Mouse (Mus musculus) embryonic facial prominence, embryonic 10.5 days (tissue): ENCODE measurements around the gene BC049352. TPM values are rescaled to one million over a fixed set of nuclear protein-coding genes. Genes with fewer than 3 reads are reported as not detected.

Experiments
- DNase-seq: peaks from one replicate; pipeline ENCODE4 v3.0.0-alpha.2; 2017; ENCODE audit warnings: low spot score
- H3K27ac ChIP-seq: fragments of 300-500 bp; sonication (generic); replicated peaks from 2 replicates; pipeline ENCODE4 v1.5.1; 2016; ENCODE audit warnings: mild to moderate bottlenecking
- H3K27me3 ChIP-seq: fragments of 300-500 bp; sonication (generic); replicated peaks from 2 replicates; pipeline ENCODE4 v1.6.1; 2016; ENCODE audit warnings: low read depth, mild to moderate bottlenecking; ENCODE audit not compliant: poor library complexity, severe bottlenecking
- H3K36me3 ChIP-seq: fragments of 300-500 bp; sonication (generic); replicated peaks from 2 replicates; pipeline ENCODE4 v1.6.1; 2016; ENCODE audit warnings: mild to moderate bottlenecking, moderate library complexity
- H3K4me1 ChIP-seq: fragments of 300-500 bp; sonication (generic); 2 replicates; pipeline ENCODE4 v1.6.1; 2016
- H3K4me3 ChIP-seq: fragments of 300-500 bp; sonication (generic); 2 replicates; pipeline ENCODE4 v1.5.1; 2016; ENCODE audit warnings: mild to moderate bottlenecking, moderate library complexity
- H3K9me3 ChIP-seq: fragments of 300-500 bp; sonication (generic); 2 replicates; pipeline ENCODE4 v1.6.1; 2016; ENCODE audit warnings: mild to moderate bottlenecking
- WGBS: fragments of 180-500 bp; shearing (Covaris S2); methylation state at CpG from one replicate; pipeline ENCODE4 v1.1.7; 2016; 5-methylcytosine and 5-hydroxymethylcytosine counted together
- polyA plus RNA-seq: library from polyadenylated mRNA; unstranded; fragments of >200 nt; fragmentation: Nextera tagmentation; extraction: Ambion mirVana; gene quantifications from 2 replicates; pipeline ENCODE4 v1.2.1, GENCODE M21; 2016

Gene BC049352
- polyA plus RNA-seq, 1 experiment from 2014 or later = not detected

GRCm38 (mm10) chr9:45167903-45168302 is 13.9 kb upstream of the BC049352 start:
- no peaks in the 10 kb centered on the region for H3K4me1 ChIP-seq
- no peak overlapping the region for H3K27ac ChIP-seq
- H3K9me3 ChIP-seq = peaks cover 3% of the 10 kb centered on the region; the same call in 1 of the 2 replicates
- DNase-seq = no peak
- H3K36me3 ChIP-seq = no peaks in the 10 kb centered on the region
- H3K27me3 ChIP-seq = no peaks in the 10 kb centered on the region
- 73% methylated on average over 5 of the region's 5 CpGs for WGBS
- H3K4me3 ChIP-seq = no peak overlapping the region

GRCm38 (mm10) chr9:45170150-45170549 is 11.7 kb upstream of the BC049352 start:
- Histone ChIP-seq H3K27ac (no peak overlapping the region), H3K4me3 (no peak overlapping the region), H3K9me3 (peaks cover 3% of the 10 kb centered on the region; the same call in 1 of the 2 replicates), H3K27me3 (no peaks in the 10 kb centered on the region), H3K36me3 (no peaks in the 10 kb centered on the region), H3K4me1 (no peaks in the 10 kb centered on the region)
- 86% methylated on average over 5 of the region's 5 CpGs for WGBS
- DNase-seq = no peak

- Histone ChIP-seq H3K27ac (no peak overlapping the region), H3K36me3 (no peaks in the 10 kb centered on the region), H3K4me3 (no peak overlapping the region), H3K4me1 (no peaks in the 10 kb centered on the region), H3K9me3 (peaks cover 3% of the 10 kb centered on the region; the same call in 1 of the 2 replicates), H3K27me3 (no peaks in the 10 kb centered on the region)
- WGBS = 83% methylated on average over 1 of the region's 1 CpGs
- DNase-seq = no peak
Observed at GRCm38 (mm10) chr9:45171073-45171610, 10.7 kb upstream of the BC049352 start.

GRCm38 (mm10) chr9:45173475-45173874 is 8.3 kb upstream of the BC049352 start:
- WGBS = 64% methylated on average over 3 of the region's 3 CpGs
- H3K4me1 ChIP-seq = no peaks in the 10 kb centered on the region
- H3K4me3 ChIP-seq = no peak overlapping the region
- no peak overlapping the region for H3K27ac ChIP-seq
- H3K9me3 ChIP-seq = peaks cover 3% of the 10 kb centered on the region; the same call in 1 of the 2 replicates
- DNase-seq = no peak
- H3K27me3 ChIP-seq = no peaks in the 10 kb centered on the region
- H3K36me3 ChIP-seq = no peaks in the 10 kb centered on the region

GRCm38 (mm10) chr9:45179282-45179681 is 2.5 kb upstream of the BC049352 start:
- Histone ChIP-seq H3K27ac (no peak overlapping the region), H3K27me3 (no peaks in the 10 kb centered on the region), H3K36me3 (no peaks in the 10 kb centered on the region), H3K9me3 (no peaks in the 10 kb centered on the region), H3K4me1 (peaks cover 7% of the 10 kb centered on the region), H3K4me3 (no peak overlapping the region)
- WGBS = 85% methylated on average over 5 of the region's 5 CpGs
- no peak for DNase-seq

GRCm38 (mm10) chr9:45182521-45182920 is 714 bp downstream of the BC049352 start:
- no peak overlapping the region for H3K4me3 ChIP-seq
- 65% methylated on average over 3 of the region's 3 CpGs for WGBS
- H3K36me3 ChIP-seq = no peaks in the 10 kb centered on the region
- no peaks in the 10 kb centered on the region for H3K27me3 ChIP-seq
- H3K9me3 ChIP-seq = no peaks in the 10 kb centered on the region
- no peak for DNase-seq
- peaks cover 7% of the 10 kb centered on the region for H3K4me1 ChIP-seq
- no peak overlapping the region for H3K27ac ChIP-seq

GRCm38 (mm10) chr9:45183266-45183665 is 1.5 kb downstream of the BC049352 start:
- 82% methylated on average over 6 of the region's 6 CpGs for WGBS
- DNase-seq = no peak
- Histone ChIP-seq H3K9me3 (no peaks in the 10 kb centered on the region), H3K27ac (no peak overlapping the region), H3K4me3 (no peak overlapping the region), H3K36me3 (no peaks in the 10 kb centered on the region), H3K27me3 (no peaks in the 10 kb centered on the region), H3K4me1 (peaks cover 7% of the 10 kb centered on the region)

GRCm38 (mm10) chr9:45185250-45185649 is 3.4 kb downstream of the BC049352 start:
- Histone ChIP-seq H3K36me3 (no peaks in the 10 kb centered on the region), H3K9me3 (no peaks in the 10 kb centered on the region), H3K27me3 (no peaks in the 10 kb centered on the region), H3K4me3 (no peak overlapping the region), H3K27ac (no peak overlapping the region), H3K4me1 (peaks cover 7% of the 10 kb centered on the region)
- 73% methylated on average over 4 of the region's 4 CpGs for WGBS
- DNase-seq = no peak

GRCm38 (mm10) chr9:45188570-45189563 is 7.1 kb downstream of the BC049352 start:
- no peak overlapping the region for H3K4me3 ChIP-seq
- no peaks in the 10 kb centered on the region for H3K9me3 ChIP-seq
- H3K27me3 ChIP-seq = no peaks in the 10 kb centered on the region
- H3K36me3 ChIP-seq = no peaks in the 10 kb centered on the region
- WGBS = 89% methylated on average over 10 of the region's 10 CpGs
- no peak overlapping the region for H3K27ac ChIP-seq
- no peaks in the 10 kb centered on the region for H3K4me1 ChIP-seq
- DNase-seq = no peak

GRCm38 (mm10) chr9:45189661-45190174 is 7.9 kb downstream of the BC049352 start:
- WGBS = 85% methylated on average over 4 of the region's 4 CpGs
- H3K9me3 ChIP-seq = no peaks in the 10 kb centered on the region
- no peak overlapping the region for H3K4me3 ChIP-seq
- no peak for DNase-seq
- no peaks in the 10 kb centered on the region for H3K4me1 ChIP-seq
- H3K27me3 ChIP-seq = no peaks in the 10 kb centered on the region
- H3K36me3 ChIP-seq = no peaks in the 10 kb centered on the region
- no peak overlapping the region for H3K27ac ChIP-seq

GRCm38 (mm10) chr9:45195468-45195867 is 13.7 kb downstream of the BC049352 start:
- Histone ChIP-seq H3K27me3 (no peaks in the 10 kb centered on the region), H3K27ac (no peak overlapping the region), H3K36me3 (no peaks in the 10 kb centered on the region), H3K4me3 (no peak overlapping the region), H3K4me1 (peaks cover 8% of the 10 kb centered on the region), H3K9me3 (no peaks in the 10 kb centered on the region)
- 85% methylated on average over 4 of the region's 4 CpGs for WGBS
- no peak for DNase-seq

- no peaks in the 10 kb centered on the region for H3K36me3 ChIP-seq
- H3K4me1 ChIP-seq = peaks cover 8% of the 10 kb centered on the region
- H3K9me3 ChIP-seq = no peaks in the 10 kb centered on the region
- H3K27me3 ChIP-seq = no peaks in the 10 kb centered on the region
- no peak overlapping the region for H3K4me3 ChIP-seq
- no peak for DNase-seq
- 71% methylated on average over 8 of the region's 8 CpGs for WGBS
- H3K27ac ChIP-seq = no peak overlapping the region
Observed at GRCm38 (mm10) chr9:45196125-45196830, 14.5 kb downstream of the BC049352 start.
